Mouse (Mus musculus) brown adipose tissue, adult 24 weeks (tissue): Measurements from ENCODE around the gene Olfr1170. TPM values are rescaled to one million over a fixed set of nuclear protein-coding genes. Genes with fewer than 3 reads are reported as not detected.

ENCODE experiments used
- H3K27ac ChIP-seq: fragments of 200-500 bp; replicated peaks from 2 replicates; pipeline ENCODE4 v1.5.1; 2012; ENCODE audit warnings: low read depth, mild to moderate bottlenecking, low read length
- H3K4me1 ChIP-seq: fragments of 200-500 bp; 2 replicates; pipeline ENCODE4 v1.6.1; 2012; ENCODE audit warnings: low read length, mixed read lengths; ENCODE audit not compliant: control insufficient read depth, insufficient read depth, insufficient read length
- H3K4me3 ChIP-seq: fragments of 200-500 bp; 2 replicates; pipeline ENCODE4 v1.5.1; 2012; ENCODE audit warnings: low read depth, mild to moderate bottlenecking, low read length, moderate library complexity; ENCODE audit not compliant: insufficient read depth
- polyA plus RNA-seq: library from polyadenylated mRNA; stranded (reverse); fragments of >200 nt; gene quantifications from 2 replicates; pipeline ENCODE4 v1.2.4, GENCODE M21; 2012; ENCODE audit not compliant: missing spikeins, insufficient read depth, insufficient read length

Olfr1170 gene
- polyA plus RNA-seq, result not detected in 2 replicates

DNA sequence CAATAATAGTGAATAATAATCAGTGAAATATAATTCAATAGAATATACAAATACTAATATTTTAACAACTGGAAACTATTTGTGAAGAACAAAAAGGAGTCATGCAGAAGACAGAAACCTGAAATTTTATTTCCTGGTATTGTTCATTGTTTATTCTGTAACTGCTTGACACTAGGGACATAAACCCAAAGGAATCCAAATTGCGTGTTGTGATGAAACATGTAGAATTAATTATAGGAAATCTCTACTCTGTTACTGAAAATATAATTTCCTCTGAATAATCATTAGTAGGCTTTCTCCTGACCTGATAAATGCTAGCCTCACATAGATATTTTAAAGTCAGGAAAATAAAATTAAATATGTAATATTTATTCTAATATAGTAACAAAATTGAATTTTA is at the start of gene Olfr1170:
Olfr1170 (minus strand) TSS at position 101 of the 400 bp plus-strand sequence.
- no peak within 1 kb of the TSS for H3K27ac ChIP-seq
- H3K4me1 ChIP-seq, result no peaks in the 10 kb centered on the region
- H3K4me3 ChIP-seq, result no peak within 1 kb of the TSS

DNA sequence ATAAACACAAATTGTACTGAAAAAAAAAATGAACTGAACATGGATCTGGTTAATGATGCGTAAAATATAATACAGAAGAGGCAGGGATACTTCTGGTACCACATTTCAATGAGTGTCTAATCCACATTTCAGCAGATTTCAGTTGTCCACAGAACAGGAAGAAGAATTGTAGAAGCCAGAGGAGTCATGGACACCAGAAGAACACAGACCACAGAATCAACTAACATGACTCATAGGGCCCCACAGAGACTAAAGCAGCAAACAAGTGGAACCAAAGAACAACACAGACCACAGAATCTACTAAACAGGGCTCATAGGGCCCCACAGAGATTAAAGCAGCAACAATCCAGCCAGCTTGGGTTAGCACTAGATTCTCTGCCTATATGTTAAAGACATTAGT is 7.3 kb downstream of the Olfr1170 start:
- Histone ChIP-seq H3K4me3 (no peak overlapping the region), H3K4me1 (no peaks in the 10 kb centered on the region), H3K27ac (no peak overlapping the region)

DNA sequence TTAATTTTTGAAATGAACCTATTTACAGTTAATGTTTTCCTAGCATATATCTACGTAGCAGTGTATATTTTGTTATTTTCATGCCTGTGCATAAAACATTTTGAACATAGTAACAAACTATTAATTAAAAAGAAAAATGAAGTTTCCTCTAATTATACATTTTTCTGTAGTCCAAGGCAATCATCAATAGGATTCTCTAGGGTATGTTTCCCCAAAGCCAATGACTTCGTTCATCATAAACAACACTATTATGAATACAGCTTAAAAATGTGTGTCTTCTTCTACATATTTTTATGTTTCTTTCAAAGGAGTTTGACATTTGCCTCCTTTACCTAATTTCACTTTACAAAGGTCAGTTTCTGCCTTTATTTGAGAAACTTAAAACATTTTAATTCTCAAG is 46.6 kb downstream of the Olfr1170 start, which contains the start of gene Olfr1168:
Olfr1168 (plus strand) TSS at position 301 of the 400 bp plus-strand sequence.
- H3K4me1 ChIP-seq, result no peaks in the 10 kb centered on the region
- no peak within 1 kb of the TSS for H3K27ac ChIP-seq
- no peak within 1 kb of the TSS for H3K4me3 ChIP-seq

Other genes with a start within 250 kb of the Olfr1170 start
- gene Olfr1158, start 238.2 kb downstream of the Olfr1170 start, polyA plus RNA-seq, result not detected in 2 replicates
- gene Olfr1160, start 220.1 kb downstream of the Olfr1170 start, polyA plus RNA-seq, result not detected in 2 replicates
- not detected in 2 replicates for gene Olfr1161, start 205.6 kb downstream of the Olfr1170 start, polyA plus RNA-seq
- gene Olfr73, start 190.6 kb downstream of the Olfr1170 start, polyA plus RNA-seq, result not detected in 2 replicates
- not detected in 2 replicates for gene Olfr1162, start 177.2 kb downstream of the Olfr1170 start, polyA plus RNA-seq
- gene Olfr1163, start 156.5 kb downstream of the Olfr1170 start, polyA plus RNA-seq, result not detected in 2 replicates
- gene Olfr1164, start 134.4 kb downstream of the Olfr1170 start, polyA plus RNA-seq, result not detected in 2 replicates
- gene Olfr1166, start 100.1 kb downstream of the Olfr1170 start, polyA plus RNA-seq, result not detected in 2 replicates
- gene Olfr1167, start 73.1 kb downstream of the Olfr1170 start, polyA plus RNA-seq, result not detected in 2 replicates
- not detected in 2 replicates for gene Olfr1168, start 46.5 kb downstream of the Olfr1170 start, polyA plus RNA-seq
- gene Olfr1173, start 51.5 kb upstream of the Olfr1170 start, polyA plus RNA-seq, result not detected in 2 replicates
- not detected in 2 replicates for gene Olfr1174-ps, start 86.8 kb upstream of the Olfr1170 start, polyA plus RNA-seq
- not detected in 2 replicates for gene Olfr1175-ps, start 98.9 kb upstream of the Olfr1170 start, polyA plus RNA-seq
- gene Olfr1176, start 108.4 kb upstream of the Olfr1170 start, polyA plus RNA-seq, result not detected in 2 replicates
- not detected in 2 replicates for gene Olfr1177-ps, start 118.2 kb upstream of the Olfr1170 start, polyA plus RNA-seq
- not detected in 2 replicates for gene Olfr1178, start 158.7 kb upstream of the Olfr1170 start, polyA plus RNA-seq
- not detected in 2 replicates for gene Olfr1179, start 178.1 kb upstream of the Olfr1170 start, polyA plus RNA-seq
- gene Olfr1180, start 190.8 kb upstream of the Olfr1170 start, polyA plus RNA-seq, result not detected in 2 replicates
- gene Olfr1181, start 197.8 kb upstream of the Olfr1170 start, polyA plus RNA-seq, result not detected in 2 replicates
- gene Gm13757, start 220.8 kb upstream of the Olfr1170 start, polyA plus RNA-seq, result not detected in 2 replicates
- gene Olfr1183, start 226.5 kb upstream of the Olfr1170 start, polyA plus RNA-seq, result not detected in 2 replicates